Comparison of ENCODE assay signal across 8 mouse cellular contexts in the genomic region with DNA sequence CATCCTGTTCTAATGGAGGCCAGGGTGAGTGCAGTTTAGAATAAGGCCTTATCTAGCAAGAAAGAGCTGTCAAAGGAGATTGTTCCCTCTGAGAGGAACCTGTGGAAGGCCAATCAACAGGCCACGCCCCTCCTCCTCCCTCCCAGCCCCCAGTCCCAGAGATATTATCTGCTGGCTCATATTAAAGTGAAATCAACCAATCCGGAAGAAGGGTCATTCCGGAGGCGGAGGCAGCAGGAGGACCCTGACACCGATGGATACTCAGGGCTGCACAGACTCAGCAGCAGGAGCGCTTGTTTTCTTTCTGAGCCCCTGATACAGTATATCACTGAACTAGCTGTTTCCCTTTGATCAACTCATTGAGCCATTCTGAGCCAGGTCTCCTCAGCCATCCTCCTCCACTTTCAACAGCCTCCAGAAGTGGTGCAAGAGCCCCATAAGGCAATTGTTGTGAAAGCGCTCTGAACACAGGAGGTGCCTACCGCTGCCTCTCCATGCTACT. TPM values are rescaled to one million over a fixed set of nuclear protein-coding genes. Genes with fewer than 3 reads are reported as not detected.
DNase-seq lines count a peak whose midpoint lies in the region; ATAC-seq and TF ChIP-seq lines count a peak whose summit lies in the region.

No protein-coding gene starts in this region.

- H3K27ac ChIP-seq in forebrain, postnatal 0 days (ENCODE audit: low read depth, low read length): no peak overlapping the region
- H3K27ac ChIP-seq in limb, embryonic 10.5 days: no peak overlapping the region

- TF ChIP-seq CTCF in brain, embryonic 14.5 days (IDR thresholded peaks at IDR 0.05; ENCODE audit: borderline replicate concordance, extremely low read depth, insufficient read depth, insufficient read length): no peak
- TF ChIP-seq CTCF in forebrain, postnatal 0 days (IDR thresholded peaks at IDR 0.05; ENCODE audit: low read depth): no peak

- TF ChIP-seq POLR2A in brain, embryonic 14.5 days (IDR thresholded peaks at IDR 0.05; ENCODE audit: borderline replicate concordance, extremely low read depth, insufficient read depth, insufficient read length, poor library complexity, severe bottlenecking): no peak

- H3K4me3 ChIP-seq in forebrain, postnatal 0 days (ENCODE audit: low read depth, low read length): peak overlapping the region; percentile 98
- peak overlapping the region; percentile 73; the same call in 1 of the 2 replicates for H3K4me3 ChIP-seq in limb, embryonic 10.5 days

- H3K9ac ChIP-seq in forebrain, postnatal 0 days: peak overlapping the region; percentile 92

- H3K36me3 ChIP-seq in forebrain, postnatal 0 days (ENCODE audit: insufficient read depth): no peaks in the 10 kb centered on the region
- H3K36me3 ChIP-seq in limb, embryonic 10.5 days: no peaks in the 10 kb centered on the region

- no peaks in the 10 kb centered on the region for H3K9me3 ChIP-seq in forebrain, postnatal 0 days (ENCODE audit: low read length)
- no peaks in the 10 kb centered on the region for H3K9me3 ChIP-seq in limb, embryonic 10.5 days (replicated peaks)

- DNase-seq in cerebellum, adult 9-11 months: peak; percentile 45
- peak; percentile 64 for DNase-seq in brain, embryonic 14.5 days (ENCODE audit: low read depth)
- peak; percentile 30 for DNase-seq in forebrain, postnatal 0 days
- DNase-seq in limb, embryonic 10.5 days (ENCODE audit: low spot score): peak; percentile 45
- peak; percentile 60 for DNase-seq in mesoderm, embryonic 11.5 days (ENCODE audit: low read depth, low spot score)
- DNase-seq in frontal cortex, postnatal 10 days (ENCODE audit: low spot score in 2 of 2): no peak

- H3K4me2 ChIP-seq in forebrain, postnatal 0 days (ENCODE audit: low read depth): peak overlapping the region; percentile 93

- ATAC-seq in cerebellum, adult (ENCODE audit: insufficient number of reproducible peaks, low FRiP score, low TSS enrichment): no peak
- no peak for ATAC-seq in forebrain, postnatal 0 days
- no peak for ATAC-seq in frontal cortex, adult (ENCODE audit: low TSS enrichment)

- H3K27me3 ChIP-seq in forebrain, postnatal 0 days (ENCODE audit: insufficient read depth, low read length): no peaks in the 10 kb centered on the region
- H3K27me3 ChIP-seq in limb, embryonic 10.5 days (ENCODE audit: low read depth, poor library complexity, severe bottlenecking): peaks cover 22% of the 10 kb centered on the region

- WGBS in forebrain, postnatal 0 days: 22% methylated on average over 8 of the region's 8 CpGs
- WGBS in limb, embryonic 10.5 days: 16% methylated on average over 8 of the region's 8 CpGs

- H3K4me1 ChIP-seq in forebrain, postnatal 0 days (ENCODE audit: insufficient read depth): peaks cover 42% of the 10 kb centered on the region
- peaks cover 49% of the 10 kb centered on the region for H3K4me1 ChIP-seq in limb, embryonic 10.5 days

RNA-seq across cellular contexts. Expression of a gene that starts 2.0 kb away (rescaled TPM):
- polyA plus RNA-seq in brain, embryonic 14.5 days (2012; rRNA removed): 26.4 and 40.2 TPM in 2 replicates
- 75.7 and 83.8 TPM in 2 replicates for total RNA-seq in forebrain, postnatal 0 days (2014; rRNA removed)
- polyA plus RNA-seq in forebrain, postnatal 0 days (2015; fragmentation: Nextera tagmentation; extraction: Ambion mirVana): 25.7 and 30.9 TPM in 2 replicates
- 5.0 and 5.5 TPM in 2 replicates for polyA plus RNA-seq in limb, embryonic 10.5 days (2016; fragmentation: Nextera tagmentation; extraction: Ambion mirVana)

Comparison
In these comparisons a context has a peak if more than half of its experiments do, and no peak if none do; other contexts are left out.
1. DNase-seq: peak in cerebellum, adult 9-11 months (single experiment), brain, embryonic 14.5 days (single experiment), forebrain, postnatal 0 days (single experiment), limb, embryonic 10.5 days (single experiment) and mesoderm, embryonic 11.5 days (single experiment); none in frontal cortex, postnatal 10 days (0 of 2).